Mouse (Mus musculus): ENCODE measurements around the gene Sfswap.
A peak's percentile ranks its signal among the peaks of the same experiment; 100 is the strongest.

Gene Sfswap

DNA sequence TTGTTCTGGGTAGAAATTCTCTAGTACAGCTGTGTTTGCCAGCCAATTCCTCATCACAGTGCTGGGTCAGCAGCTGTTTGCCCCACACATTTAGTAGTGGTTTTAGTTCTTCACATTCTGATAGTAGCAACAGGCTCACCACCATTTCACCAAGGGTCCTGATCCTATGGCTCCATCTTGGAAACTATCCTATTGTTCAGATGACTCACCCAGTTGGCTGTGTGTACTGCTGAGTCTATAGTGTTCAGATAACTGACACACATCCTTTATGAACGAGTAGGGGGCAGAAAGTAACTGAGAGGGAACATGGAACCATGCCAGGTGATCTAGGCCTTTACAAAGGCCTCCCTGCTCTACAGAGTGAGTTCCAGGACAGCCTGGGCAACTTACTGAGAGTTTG is 28.6 kb downstream of the Sfswap start:
- no peak for DNase-seq (ENCODE audit: low spot score in 2 of 2)

- no peak for DNase-seq (ENCODE audit: low spot score in 2 of 2)
These were observed 32.7 kb downstream of the Sfswap start for GRCm38 (mm10) chr5:129533731-129534130.

- peak; percentile 53 to 67 for DNase-seq (ENCODE audit: low spot score in 2 of 2)
These were observed 33.5 kb downstream of the Sfswap start for GRCm38 (mm10) chr5:129534500-129534899.

GRCm38 (mm10) chr5:129535021-129535420 is 34.0 kb downstream of the Sfswap start:
- DNase-seq (ENCODE audit: low spot score in 2 of 2), result no peak

DNA sequence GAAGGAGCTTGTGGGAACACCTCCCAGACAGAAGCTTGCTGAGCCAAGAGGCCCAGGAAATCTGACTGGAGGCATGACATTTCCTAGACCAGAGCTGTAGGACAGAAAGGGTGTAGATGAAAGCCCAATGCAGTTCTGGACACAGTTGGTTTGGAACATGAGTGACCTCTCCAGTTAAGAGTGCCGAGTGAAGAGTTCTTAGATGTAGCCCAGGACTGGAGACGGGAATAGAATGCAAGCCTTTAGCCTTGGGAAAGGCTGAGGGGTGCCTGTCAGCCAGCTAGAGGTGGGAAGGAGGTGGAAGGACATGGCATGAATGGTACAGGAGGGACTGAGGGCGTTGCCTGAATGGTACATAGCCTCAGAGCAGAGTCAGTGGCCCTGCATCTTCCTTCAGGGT is 34.4 kb downstream of the Sfswap start:
- DNase-seq (ENCODE audit: low spot score in 2 of 2), result no peak

DNA sequence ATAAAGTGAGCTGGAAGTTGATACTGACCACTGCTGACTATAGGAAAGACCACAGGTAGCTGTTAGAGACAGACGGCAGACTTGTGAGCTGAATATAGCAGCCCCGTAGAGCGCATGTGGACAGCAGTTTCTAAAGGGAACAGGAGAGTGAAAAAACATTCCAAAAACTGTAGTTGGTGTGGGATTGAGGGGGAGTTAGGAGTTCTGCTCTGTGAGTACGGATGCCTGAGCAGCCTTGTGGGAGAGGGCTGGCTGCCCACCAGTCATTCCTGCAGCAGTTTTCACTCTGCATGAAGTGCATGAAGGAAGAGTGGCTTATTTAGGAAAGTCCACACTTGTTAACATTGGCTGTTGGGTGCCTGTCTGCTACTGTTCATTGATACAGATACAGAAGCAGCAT is 37.8 kb downstream of the Sfswap start:
- no peak for DNase-seq (ENCODE audit: low spot score in 2 of 2)

- DNase-seq (ENCODE audit: low spot score in 2 of 2), result no peak
These were observed 41.2 kb downstream of the Sfswap start for GRCm38 (mm10) chr5:129542236-129542635.

GRCm38 (mm10) chr5:129545787-129546186 is 44.8 kb downstream of the Sfswap start:
- DNase-seq (ENCODE audit: low spot score in 2 of 2), result no peak

DNA sequence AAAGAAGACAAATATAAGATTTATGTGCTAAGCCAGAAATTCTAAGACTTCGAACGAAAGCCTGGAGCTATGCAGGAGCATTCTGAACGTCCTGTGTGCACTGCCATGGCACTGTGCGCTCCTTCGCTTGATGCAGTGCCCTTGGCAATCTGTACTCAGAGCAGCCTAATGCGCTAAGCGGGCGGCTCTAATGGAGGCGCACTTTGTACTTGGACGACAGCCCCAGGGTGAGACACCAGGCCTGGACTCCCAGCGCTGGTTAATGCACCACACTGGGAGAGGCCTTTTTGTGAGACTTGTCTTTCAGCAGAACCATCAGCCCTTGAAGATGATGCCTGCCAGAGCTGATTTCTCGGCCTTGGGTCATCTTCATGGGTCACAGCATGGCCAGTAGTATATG is 48.7 kb downstream of the Sfswap start:
- no peak for DNase-seq (ENCODE audit: low spot score in 2 of 2)

GRCm38 (mm10) chr5:129550790-129551189 is 49.8 kb downstream of the Sfswap start:
- DNase-seq (ENCODE audit: low spot score in 2 of 2), result no peak

DNA sequence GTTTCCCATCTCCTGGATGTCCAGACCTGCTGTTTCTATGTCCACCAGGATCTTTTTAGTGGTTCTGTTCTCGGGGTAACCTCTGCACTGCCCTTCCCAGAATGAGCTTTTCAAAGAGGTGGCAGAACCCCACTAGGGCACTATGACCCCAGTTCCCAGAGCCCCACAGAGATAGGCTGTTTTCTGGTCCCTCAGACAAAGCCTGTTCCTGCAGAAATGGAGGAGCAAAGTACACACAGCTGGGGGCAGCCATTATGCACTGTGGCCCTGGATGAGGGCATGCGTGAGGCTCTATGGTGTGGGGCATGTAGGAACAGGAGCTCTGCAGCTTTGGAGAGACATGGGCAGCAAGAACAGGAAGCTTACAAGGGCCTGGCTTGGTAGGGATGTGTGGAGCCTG is 51.0 kb downstream of the Sfswap start:
- DNase-seq (ENCODE audit: low spot score in 2 of 2), result no peak

DNA sequence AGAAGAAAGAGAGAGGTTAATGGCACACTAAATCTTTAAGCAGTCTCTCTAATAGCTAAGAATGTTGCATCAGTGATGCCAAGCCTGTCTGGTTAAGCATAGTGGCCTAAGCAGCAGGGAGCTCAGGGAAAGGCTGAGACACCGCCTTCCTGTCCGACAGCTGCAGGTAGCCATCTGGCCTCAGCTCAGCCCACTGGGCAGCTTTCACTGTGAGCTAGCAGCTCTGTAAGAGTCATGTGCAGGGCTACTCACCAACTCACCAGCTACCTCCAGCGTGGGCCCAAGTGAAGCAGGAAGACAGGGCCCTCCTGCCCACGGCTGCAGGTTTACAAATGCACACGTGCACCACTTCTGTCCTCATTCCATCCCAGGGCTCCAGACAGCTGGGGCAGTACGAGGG is 52.6 kb downstream of the Sfswap start:
- DNase-seq (ENCODE audit: low spot score in 2 of 2), result peak; percentile 43 to 47

DNA sequence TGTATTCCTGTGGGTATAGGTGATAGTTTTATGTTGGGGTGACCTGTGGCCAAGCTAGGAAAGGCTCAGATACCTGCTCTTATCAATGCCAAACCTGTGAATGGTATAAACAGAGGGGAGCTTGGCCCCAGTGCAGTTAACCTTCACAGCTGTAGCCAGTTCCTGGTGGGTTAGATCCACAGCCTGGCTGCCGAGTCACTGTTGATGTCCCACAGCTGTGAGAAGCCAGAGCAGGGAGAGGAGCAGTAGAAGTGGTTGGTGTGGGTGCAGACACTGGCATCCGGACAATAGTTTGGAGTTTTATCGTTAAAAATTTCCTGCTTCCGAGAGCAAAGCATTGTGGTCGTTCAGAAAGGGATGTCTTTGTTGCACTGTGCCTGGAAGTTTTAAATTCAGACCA is 57.6 kb downstream of the Sfswap start:
- no peak for DNase-seq (ENCODE audit: low spot score in 2 of 2)

DNA sequence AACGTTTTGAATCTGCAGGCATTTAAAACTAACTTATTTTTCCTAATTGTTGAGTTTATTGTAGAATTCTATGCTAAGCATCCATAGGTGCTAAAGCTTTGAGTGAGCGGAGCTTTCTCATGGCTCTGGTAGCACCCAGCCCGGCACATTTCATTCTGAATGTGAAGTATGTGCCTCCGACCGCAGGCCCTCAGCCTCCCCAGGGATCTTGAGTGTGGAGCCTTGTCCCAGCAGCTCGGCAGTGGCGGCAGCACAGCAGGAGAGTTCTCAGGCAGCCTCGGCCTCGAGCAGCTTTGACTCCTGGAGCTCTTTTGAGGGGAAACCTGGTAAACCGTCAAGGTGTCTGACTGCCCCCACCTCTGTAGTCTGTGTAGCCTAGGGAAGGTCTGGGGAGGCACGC is 58.3 kb downstream of the Sfswap start:
- no peak for DNase-seq (ENCODE audit: low spot score in 2 of 2)

DNA sequence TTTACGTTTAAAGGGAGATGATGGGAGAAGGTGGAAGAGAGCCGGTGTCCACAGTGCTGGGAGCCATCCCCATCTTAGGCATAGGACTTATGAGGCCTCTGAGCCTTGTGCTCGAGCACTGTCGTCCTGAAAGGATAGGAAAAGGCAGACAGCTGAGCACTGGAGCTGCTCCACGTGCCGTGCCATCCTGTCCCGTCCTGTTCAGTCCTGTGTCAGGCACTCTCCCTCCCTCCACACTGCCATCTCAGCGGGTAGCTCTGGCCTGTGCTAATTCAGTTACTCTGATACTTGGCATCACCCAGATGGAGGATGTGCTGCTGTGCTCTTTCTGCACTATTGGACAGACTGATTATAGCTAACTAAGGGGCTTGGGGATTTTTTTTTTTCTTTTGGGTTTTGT is 61.3 kb downstream of the Sfswap start:
- DNase-seq (ENCODE audit: low spot score in 2 of 2), result no peak

DNA sequence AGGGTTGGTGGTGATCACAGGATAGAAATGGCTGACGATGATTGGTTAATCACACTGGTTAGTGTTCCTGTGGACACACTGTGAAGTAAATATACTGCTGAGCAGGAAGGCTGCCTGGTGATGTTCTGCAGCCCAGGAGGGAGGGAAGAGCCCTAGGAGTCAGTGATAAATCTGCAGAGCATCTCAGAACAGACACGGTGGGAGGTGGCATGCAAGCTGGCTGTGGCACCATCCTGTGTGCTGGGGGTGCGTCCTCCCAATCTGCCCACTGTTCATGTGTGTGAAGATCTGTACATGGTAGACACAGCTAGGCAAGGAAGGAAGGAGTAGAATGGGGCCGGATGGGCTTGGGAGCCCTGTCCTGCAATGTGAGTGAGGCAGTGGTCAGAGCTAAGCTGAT is 67.6 kb downstream of the Sfswap start:
- no peak for DNase-seq (ENCODE audit: low spot score in 2 of 2)

GRCm38 (mm10) chr5:129578201-129578600 is 77.2 kb downstream of the Sfswap start:
- DNase-seq (ENCODE audit: low spot score in 2 of 2), result no peak

GRCm38 (mm10) chr5:129580046-129580445 is 79.0 kb downstream of the Sfswap start:
- peak; percentile 59 to 63 for DNase-seq (ENCODE audit: low spot score in 2 of 2)

GRCm38 (mm10) chr5:129580572-129580971 is 79.6 kb downstream of the Sfswap start:
- DNase-seq (ENCODE audit: low spot score in 2 of 2), result peak; percentile 67 to 72

DNA sequence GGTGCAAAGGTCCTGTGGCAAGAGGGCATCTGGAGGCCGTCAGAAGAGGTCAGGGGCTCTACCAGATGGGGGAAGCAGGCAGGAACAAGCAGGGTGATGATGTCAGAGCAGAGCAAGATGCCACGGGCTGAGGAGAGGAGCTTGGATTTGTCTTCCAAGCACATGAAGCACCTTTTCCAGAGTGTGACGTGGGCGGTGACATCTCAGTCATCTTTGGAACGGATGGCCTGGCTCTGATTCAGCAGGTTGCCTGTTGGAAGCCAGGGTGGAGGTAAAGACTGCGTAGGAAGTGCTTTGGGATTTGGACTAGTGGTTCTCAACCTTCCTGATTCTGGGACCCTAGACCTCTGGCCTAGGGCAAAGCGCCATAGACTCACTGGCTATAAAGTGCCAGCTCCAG is 80.0 kb downstream of the Sfswap start:
- peak; percentile 73 to 82 for DNase-seq (ENCODE audit: low spot score in 2 of 2)

DNA sequence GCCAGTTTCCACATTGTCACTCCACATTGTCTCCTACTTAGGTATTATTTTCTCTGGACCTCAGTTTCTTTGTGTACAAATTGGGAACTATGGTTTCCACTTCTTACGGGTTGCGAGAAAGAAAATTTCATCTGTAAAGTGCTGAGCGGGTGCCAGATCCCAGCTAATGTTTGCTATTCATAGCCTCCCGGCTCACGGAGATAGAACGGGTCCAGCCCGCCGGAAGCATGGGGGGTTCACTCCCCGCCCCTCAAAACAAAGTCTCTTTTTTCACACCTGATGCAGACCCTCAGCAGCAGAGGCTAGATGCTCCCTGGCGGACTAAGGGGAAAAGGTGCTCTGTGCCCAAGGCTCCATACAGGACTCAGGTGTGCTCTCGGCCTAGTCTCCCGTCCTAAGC is 82.3 kb downstream of the Sfswap start:
- peak; percentile 43 to 51 for DNase-seq (ENCODE audit: low spot score in 2 of 2)

DNA sequence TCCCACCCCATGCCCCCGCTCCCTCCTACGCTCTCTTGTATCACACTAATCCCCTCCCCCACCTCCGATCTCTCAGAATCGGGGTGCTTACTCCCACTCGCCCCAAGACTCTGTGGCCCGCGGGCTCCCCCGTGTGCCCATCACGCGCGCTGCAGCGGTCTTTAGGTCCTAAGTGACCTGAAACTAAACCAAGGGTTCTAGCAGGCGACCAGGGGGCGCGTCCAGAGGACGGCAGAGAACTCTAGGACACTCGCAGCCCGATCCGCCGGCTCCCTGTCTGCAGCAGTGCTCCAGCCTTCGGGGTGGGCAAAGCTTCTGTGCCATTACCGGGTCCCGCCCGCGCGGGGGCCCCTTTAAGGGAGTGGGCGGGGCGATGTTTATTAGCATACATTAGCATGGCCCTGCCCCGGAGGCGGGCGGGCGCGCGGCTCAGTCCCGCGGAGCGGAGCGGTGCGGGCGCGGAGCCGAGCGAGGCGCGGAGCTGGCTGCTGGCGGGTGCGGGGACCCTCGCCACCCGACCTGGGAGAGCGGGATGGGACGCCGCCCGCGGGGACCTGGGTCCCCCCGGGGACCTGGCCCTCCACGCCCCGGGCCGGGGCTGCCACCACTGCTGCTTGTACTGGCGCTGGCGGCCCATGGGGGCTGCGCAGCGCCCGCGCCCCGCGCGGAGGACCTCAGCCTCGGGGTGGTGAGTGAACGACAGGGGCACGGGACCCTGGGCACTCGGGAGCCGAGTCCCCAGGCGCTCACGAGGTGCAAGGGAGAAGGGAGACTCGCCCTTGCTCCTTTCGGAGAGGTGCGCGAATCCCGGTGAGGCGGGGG is 83.0 kb downstream of the Sfswap start, which contains the start of gene Mmp17:
Mmp17 (plus strand) TSS at position 409 of the 822 bp plus-strand sequence.
- peak; percentile 93 to 95 for DNase-seq (ENCODE audit: low spot score in 2 of 2)

All from right cerebral cortex, adult 2 months (tissue).